Mouse (Mus musculus): ENCODE results near the gene Immt. TPM values are rescaled to one million over a fixed set of nuclear protein-coding genes. Genes with fewer than 3 reads are reported as not detected.
"Not testable (repeated sequence)": the region's sequence is repeated elsewhere in the genome, so short reads cannot be mapped to it uniquely, and the experiment has no call there.

Immt gene
- polyA plus RNA-seq, 1 experiment, result 81.2 TPM

DNA sequence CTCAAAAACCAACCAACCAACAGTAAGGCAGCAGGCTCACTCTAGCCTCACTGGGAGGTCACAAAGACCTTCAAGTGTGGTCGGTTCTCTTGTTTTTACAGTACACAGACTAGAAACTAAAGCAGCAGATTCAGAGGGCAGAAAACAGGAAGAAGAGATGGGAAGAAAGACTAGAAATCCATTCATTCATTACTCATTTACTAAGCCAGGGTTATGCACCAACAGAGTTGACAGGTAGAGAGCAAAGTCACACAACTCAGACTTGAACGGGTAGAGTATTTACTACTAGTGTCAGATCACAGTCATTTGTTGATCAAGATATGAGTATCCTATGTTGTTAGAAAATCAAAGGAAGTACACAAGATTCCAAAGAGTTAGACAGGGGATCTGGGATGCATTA, 18.3 kb upstream of the Immt start:
- TF ChIP-seq CTCF (IDR thresholded peaks at IDR 0.05; ENCODE audit: borderline replicate concordance, extremely low read depth, insufficient read depth, insufficient read length), result no peak
- no peak for TF ChIP-seq POLR2A (IDR thresholded peaks at IDR 0.05; ENCODE audit: borderline replicate concordance, extremely low read depth, insufficient read depth, insufficient read length, poor library complexity, severe bottlenecking)

DNA sequence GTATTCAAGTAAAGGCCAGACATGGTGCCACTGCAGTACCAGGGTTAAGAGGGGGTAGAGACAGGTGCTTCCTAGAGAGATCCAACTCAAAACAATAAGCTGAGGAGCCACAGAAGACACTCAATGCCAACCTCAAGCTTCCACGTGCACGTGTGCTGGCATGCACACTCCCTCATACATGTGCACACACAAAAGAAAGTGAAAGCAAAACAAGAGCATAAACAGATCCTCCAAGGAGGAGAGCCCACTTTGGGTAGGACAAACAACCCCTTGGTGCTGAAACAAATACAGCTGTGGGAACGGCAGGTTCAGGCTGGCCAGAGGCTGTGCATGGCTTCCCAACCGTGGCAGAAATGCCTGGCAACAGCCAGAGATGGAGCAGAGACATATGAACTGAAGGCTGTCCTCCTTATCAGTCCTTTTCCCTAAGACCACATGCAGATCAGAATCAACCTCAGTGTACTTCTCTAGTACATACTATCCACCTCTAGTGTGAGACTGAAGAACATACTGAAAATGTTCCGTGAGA, 11.3 kb upstream of the Immt start:
- TF ChIP-seq CTCF (IDR thresholded peaks at IDR 0.05; ENCODE audit: borderline replicate concordance, extremely low read depth, insufficient read depth, insufficient read length) (no peak), POLR2A (IDR thresholded peaks at IDR 0.05; ENCODE audit: borderline replicate concordance, extremely low read depth, insufficient read depth, insufficient read length, poor library complexity, severe bottlenecking) (no peak)
- DNase-seq (ENCODE audit: low read depth), result no peak

More for the DNA sequence above, 18.3 kb upstream of the Immt start:
- DNase-seq (ENCODE audit: low read depth), result no peak

DNA sequence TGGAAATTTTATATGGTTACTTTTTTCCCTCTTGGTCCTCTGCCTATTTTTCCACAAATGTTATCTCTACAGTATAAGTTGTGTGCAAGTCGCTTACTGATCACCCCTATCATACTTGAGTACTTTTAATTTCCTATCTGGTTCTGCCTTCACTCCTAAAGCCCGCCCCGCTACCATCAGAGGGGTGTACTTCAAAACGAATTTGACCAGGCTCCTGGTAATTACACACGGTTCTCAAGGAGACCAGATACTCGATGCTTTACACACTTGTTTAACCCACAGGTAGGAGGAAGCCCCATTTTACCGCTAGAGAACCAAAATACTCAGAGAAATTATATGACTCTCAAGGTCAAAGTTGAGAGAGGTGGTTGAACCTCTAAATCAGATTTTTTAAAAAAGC, 8.0 kb upstream of the Immt start:
- no peak for DNase-seq (ENCODE audit: low read depth)
- no peak for TF ChIP-seq CTCF (IDR thresholded peaks at IDR 0.05; ENCODE audit: borderline replicate concordance, extremely low read depth, insufficient read depth, insufficient read length)
- no peak for TF ChIP-seq POLR2A (IDR thresholded peaks at IDR 0.05; ENCODE audit: borderline replicate concordance, extremely low read depth, insufficient read depth, insufficient read length, poor library complexity, severe bottlenecking)

DNA sequence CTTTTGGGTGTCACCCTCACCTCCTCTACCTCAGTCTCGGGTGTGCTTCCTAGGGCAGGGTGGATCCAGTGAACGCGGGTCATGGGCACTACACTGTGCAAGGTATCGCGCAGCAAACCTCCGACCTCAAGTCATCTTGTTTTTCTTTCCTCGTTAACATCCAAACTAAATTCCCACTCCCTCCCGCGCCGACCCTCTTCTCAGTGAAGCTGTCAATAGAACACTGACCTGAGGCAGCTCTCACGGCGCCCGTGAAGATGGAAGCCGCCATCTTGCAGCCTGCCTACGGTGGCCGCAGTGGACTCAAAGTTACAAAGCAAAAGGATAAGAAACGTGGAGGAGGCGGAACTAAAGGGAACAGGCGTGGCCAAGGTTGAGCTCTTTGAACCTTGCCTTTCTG, 7.6 kb upstream of the Immt start:
- peak; percentile 97 for DNase-seq (ENCODE audit: low read depth)
- TF ChIP-seq CTCF (IDR thresholded peaks at IDR 0.05; ENCODE audit: borderline replicate concordance, extremely low read depth, insufficient read depth, insufficient read length), result no peak
- TF ChIP-seq POLR2A (IDR thresholded peaks at IDR 0.05; ENCODE audit: borderline replicate concordance, extremely low read depth, insufficient read depth, insufficient read length, poor library complexity, severe bottlenecking), result peak; percentile 71; the same call in 1 of the 2 replicates

DNA sequence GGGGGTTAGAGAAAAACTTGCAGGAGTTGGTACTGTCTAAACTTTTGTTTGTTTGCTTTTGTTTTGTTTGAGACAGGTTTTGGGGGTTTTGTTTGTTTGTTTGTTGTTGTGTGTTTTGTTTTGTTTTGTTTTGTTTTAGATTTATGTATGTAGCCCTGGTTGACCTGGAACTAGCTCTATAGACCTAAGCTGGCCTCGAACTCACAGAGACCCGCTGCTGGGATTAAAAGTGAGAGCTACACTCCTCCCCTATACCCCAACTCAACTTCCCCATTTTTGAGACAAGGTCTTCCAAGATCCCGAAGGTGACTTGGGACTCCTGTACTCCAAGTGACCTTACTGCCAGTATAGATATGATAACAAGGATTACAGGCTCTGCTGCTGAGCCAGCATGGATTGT, 7.2 kb upstream of the Immt start:
- TF ChIP-seq CTCF (IDR thresholded peaks at IDR 0.05; ENCODE audit: borderline replicate concordance, extremely low read depth, insufficient read depth, insufficient read length) (no peak), POLR2A (IDR thresholded peaks at IDR 0.05; ENCODE audit: borderline replicate concordance, extremely low read depth, insufficient read depth, insufficient read length, poor library complexity, severe bottlenecking) (no peak)
- DNase-seq (ENCODE audit: low read depth), result no peak

DNA sequence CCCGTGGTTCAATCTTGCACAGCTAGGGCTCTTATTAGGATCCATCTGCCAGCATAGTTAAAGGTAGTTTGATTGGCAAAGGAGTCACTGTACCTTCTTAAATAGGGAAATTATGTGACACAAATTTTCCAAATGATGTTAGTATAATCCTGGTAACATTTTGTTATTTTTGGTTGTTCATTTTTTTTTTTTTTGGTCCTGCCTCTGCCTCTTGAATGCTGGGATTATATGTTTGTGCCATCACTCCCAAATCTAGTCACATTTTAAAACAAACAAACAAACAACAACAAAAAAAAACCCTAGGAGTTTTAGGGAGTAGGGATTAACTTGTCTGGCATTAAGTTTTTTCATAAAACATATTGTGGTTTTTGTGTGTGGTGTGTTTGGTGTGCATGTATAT, 4.3 kb upstream of the Immt start, which contains the start of gene Mrpl35:
Mrpl35 (minus strand) TSS at position 101 of the 400 bp plus-strand sequence.
- TF ChIP-seq CTCF (IDR thresholded peaks at IDR 0.05; ENCODE audit: borderline replicate concordance, extremely low read depth, insufficient read depth, insufficient read length) (no peak), POLR2A (IDR thresholded peaks at IDR 0.05; ENCODE audit: borderline replicate concordance, extremely low read depth, insufficient read depth, insufficient read length, poor library complexity, severe bottlenecking) (no peak)

DNA sequence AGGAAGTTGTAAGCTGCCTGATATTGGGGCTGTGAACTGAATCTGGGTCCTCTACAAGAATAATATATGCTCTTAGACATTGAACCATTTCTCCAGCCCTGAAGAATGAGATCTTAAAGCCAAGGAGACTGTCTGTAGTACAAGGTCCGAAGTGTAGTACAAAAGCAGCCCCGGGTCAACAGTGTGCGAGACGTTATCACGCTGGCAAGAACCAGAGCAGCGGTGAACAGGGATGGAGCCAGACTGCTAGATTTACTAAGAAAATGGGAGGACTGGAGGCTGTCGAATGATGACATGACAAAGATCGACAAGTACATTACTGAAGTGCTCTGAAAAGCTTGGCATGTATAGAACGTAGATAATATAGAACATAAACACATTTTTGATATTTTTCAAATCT, 1.4 kb upstream of the Immt start:
- no peak for DNase-seq (ENCODE audit: low read depth)
- TF ChIP-seq POLR2A (IDR thresholded peaks at IDR 0.05; ENCODE audit: borderline replicate concordance, extremely low read depth, insufficient read depth, insufficient read length, poor library complexity, severe bottlenecking) (no peak), CTCF (IDR thresholded peaks at IDR 0.05; ENCODE audit: borderline replicate concordance, extremely low read depth, insufficient read depth, insufficient read length) (no peak)

More for the DNA sequence above, 4.3 kb upstream of the Immt start, which contains the start of gene Mrpl35:
- no peak for DNase-seq (ENCODE audit: low read depth)

DNA sequence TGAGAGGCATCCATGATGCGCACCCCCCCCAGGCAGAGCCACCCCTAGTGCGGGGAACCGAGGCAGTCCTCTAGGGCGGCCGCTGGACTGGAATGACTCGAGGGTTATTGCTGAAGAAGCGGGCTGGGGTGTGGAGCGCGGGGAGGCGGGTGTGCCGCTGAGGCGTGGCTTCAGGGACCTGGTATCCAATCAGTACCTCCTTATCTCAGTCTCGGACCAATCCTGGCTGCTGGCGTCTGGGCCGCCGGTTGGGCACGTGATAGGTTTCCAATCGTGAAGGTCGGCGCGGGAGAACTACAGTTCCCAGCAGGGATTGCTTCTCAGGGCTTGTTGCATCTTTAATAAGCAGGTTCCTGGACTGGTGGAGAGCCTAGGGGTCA, 440 bp downstream of the Immt start:
- TF ChIP-seq POLR2A (IDR thresholded peaks at IDR 0.05; ENCODE audit: borderline replicate concordance, extremely low read depth, insufficient read depth, insufficient read length, poor library complexity, severe bottlenecking) (no peak; the same call in 1 of the 2 replicates), CTCF (IDR thresholded peaks at IDR 0.05; ENCODE audit: borderline replicate concordance, extremely low read depth, insufficient read depth, insufficient read length) (no peak)
- DNase-seq (ENCODE audit: low read depth), result peak; percentile 99

DNA sequence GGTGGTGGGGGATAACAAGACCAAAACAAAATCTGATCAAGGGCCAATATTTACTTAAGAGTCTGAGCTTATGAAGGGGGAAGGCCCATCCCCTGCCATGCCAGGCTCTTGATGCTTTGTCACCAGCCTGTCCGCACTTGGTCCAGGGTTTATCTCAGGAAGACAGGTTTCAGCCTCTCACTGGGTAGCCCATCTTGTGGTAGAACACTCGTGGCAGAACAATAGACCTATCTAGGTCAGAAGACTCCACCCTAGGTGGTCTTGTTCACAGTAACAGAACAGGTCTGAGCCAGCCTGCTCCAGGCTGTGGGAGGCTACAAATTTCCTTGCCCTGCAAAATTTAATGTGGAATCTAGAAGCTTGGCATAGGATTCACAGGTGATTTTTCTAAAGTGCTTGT, 5.7 kb downstream of the Immt start:
- DNase-seq (ENCODE audit: low read depth), result no peak
- TF ChIP-seq CTCF (IDR thresholded peaks at IDR 0.05; ENCODE audit: borderline replicate concordance, extremely low read depth, insufficient read depth, insufficient read length), result no peak
- TF ChIP-seq POLR2A (IDR thresholded peaks at IDR 0.05; ENCODE audit: borderline replicate concordance, extremely low read depth, insufficient read depth, insufficient read length, poor library complexity, severe bottlenecking), result no peak

DNA sequence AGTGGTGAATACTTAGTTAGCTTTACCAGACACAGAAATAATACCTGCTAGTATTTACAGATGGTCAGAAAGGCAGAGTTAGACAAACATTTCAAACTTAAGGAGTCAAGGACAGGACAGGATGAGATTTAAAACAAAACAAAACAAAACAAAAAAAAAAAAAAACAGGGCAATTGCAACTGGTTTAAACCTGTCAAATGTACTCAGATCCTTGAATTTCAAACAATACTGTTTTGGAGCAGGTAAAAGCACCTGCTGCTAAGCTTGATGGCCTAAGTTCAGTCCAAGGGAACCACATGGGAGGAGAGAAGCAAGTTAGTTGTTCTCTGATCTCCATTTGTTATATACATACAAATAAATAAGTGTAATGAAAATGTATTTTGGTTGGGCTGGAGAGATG, 8.7 kb downstream of the Immt start:
- DNase-seq (ENCODE audit: low read depth), result no peak
- TF ChIP-seq CTCF (IDR thresholded peaks at IDR 0.05; ENCODE audit: borderline replicate concordance, extremely low read depth, insufficient read depth, insufficient read length) (no peak), POLR2A (IDR thresholded peaks at IDR 0.05; ENCODE audit: borderline replicate concordance, extremely low read depth, insufficient read depth, insufficient read length, poor library complexity, severe bottlenecking) (no peak)

DNA sequence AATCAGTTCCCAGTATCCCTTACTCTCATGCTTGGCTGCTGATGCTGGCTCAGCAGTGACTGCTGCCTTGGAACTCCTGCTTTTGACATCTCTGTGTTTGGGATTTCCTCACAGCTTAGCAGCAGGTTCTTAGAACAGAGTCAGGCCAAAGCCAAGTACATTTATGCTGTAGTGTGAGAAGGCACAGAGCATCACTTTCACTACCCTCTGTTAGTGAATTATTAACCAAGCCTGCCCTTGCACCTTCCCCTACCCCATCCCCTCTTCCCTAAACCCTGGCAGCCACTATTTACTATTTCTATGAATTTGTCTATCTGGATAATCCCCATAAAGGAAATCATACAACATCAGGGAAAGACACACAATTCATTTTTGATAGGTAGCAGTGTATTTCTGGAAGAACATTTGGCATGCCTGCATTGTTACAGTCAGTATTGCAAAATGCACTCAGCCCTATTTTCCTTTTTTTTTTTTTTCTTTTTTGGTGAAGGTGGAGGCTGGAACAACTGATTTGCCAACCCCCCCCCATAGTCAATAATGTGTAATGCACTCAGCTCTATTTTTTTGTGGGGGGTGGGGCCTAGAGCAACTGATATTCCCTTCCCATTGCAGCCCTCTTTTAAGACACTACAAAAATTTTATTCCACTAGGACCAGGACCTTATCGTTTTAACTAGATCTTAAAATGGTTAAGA, 9.6 kb downstream of the Immt start:
- DNase-seq (ENCODE audit: low read depth), result no peak
- TF ChIP-seq POLR2A (IDR thresholded peaks at IDR 0.05; ENCODE audit: borderline replicate concordance, extremely low read depth, insufficient read depth, insufficient read length, poor library complexity, severe bottlenecking), result no peak
- TF ChIP-seq CTCF (IDR thresholded peaks at IDR 0.05; ENCODE audit: borderline replicate concordance, extremely low read depth, insufficient read depth, insufficient read length), result no peak

DNA sequence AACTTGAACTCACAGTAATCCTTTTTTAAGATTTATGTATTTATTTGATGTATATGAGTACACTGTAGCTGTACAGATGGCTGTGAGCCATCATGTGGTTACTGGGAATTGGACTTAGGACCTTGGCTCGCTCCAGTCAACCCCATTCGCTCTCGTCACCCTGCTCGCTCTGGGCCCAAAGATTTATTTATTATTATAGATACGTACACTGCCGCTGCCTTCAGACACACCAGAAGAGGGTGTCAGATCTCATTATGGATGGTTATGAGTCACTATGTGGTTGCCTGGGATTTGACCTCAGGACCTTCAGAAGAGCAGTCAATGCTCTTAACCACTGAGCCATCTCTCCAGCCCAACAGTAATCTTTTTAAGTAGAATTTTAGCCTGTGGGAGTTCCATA, 15.8 kb downstream of the Immt start:
- DNase-seq (ENCODE audit: low read depth), result not testable (repeated sequence)

Data from brain, embryonic 14.5 days (tissue).